ENCODE assay signal across 26 mouse cellular contexts in the genomic region with DNA sequence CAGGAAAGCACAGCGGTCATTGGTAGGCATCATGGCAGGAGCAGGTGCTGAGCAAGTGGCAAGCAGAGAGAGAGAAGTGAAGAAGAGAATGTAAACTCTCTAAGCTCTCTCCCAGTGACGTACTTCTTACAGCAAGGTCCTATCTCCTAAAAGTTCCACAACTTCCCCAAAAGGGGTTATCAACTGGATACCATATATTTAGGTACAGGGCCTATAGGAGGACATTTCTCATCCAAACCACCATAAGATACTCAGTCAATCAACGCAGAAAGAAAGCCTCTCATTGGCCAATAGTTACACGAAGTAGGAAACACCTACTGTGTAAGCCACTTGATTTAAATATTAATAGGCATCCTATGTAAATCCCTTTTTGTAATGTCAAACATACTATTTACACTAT. TPM values are rescaled to one million over a fixed set of nuclear protein-coding genes. Genes with fewer than 3 reads are reported as not detected.
DNase-seq lines count a peak whose midpoint lies in the region; ATAC-seq and TF ChIP-seq lines count a peak whose summit lies in the region.
"Had no signal": no experiment of that assay in that cellular context is flagged by ENCODE, and none has a peak within 500 bp of the region (broad histone marks: within the 10 kb centered on the region; RNA-seq: fewer than 3 reads in every experiment).

No protein-coding gene starts in this region.

- peak overlapping the region; percentile 49 for H3K27ac ChIP-seq in kidney, adult 2 months (ENCODE audit: insufficient read depth, low read depth, low read length)
- H3K27ac ChIP-seq in kidney, embryonic 16.5 days (ENCODE audit: low read length): no peak overlapping the region
- no peak overlapping the region for H3K27ac ChIP-seq in midbrain, embryonic 11.5 days (ENCODE audit: low read depth, low read length)
- no peak overlapping the region for H3K27ac ChIP-seq in midbrain, embryonic 15.5 days
- H3K27ac ChIP-seq: embryonic facial prominence, embryonic 10.5 days; embryonic facial prominence, embryonic 12.5 days; forebrain, embryonic 13.5 days; forebrain, embryonic 15.5 days had no signal

- H3K9ac ChIP-seq in kidney, embryonic 16.5 days (replicated peaks; ENCODE audit: low read length): no peak overlapping the region
- no peak overlapping the region for H3K9ac ChIP-seq in midbrain, embryonic 11.5 days (ENCODE audit: low read length)
- no peak overlapping the region for H3K9ac ChIP-seq in midbrain, embryonic 15.5 days
- H3K9ac ChIP-seq: embryonic facial prominence, embryonic 12.5 days; forebrain, embryonic 13.5 days; forebrain, embryonic 15.5 days; forebrain, postnatal 0 days had no signal

- H3K9me3 ChIP-seq in kidney, embryonic 16.5 days (ENCODE audit: low read length): no peaks in the 10 kb centered on the region
- no peaks in the 10 kb centered on the region for H3K9me3 ChIP-seq in midbrain, embryonic 11.5 days (ENCODE audit: control insufficient read depth, low read length)
- no peaks in the 10 kb centered on the region for H3K9me3 ChIP-seq in midbrain, embryonic 15.5 days
- H3K9me3 ChIP-seq: embryonic facial prominence, embryonic 10.5 days; embryonic facial prominence, embryonic 12.5 days; forebrain, embryonic 13.5 days; forebrain, embryonic 15.5 days; G1E had no signal

- TF ChIP-seq CTCF in kidney, adult 2 months (conservative IDR thresholded peaks at IDR 0.05; ENCODE audit: insufficient read depth, insufficient read length, low read depth, low read length): no peak

- no peak for DNase-seq in kidney, adult 2 months
- peak; percentile 61 for DNase-seq in midbrain, embryonic 11.5 days (ENCODE audit: low spot score, missing footprints)
- no peak for DNase-seq in lung, adult 18-20 months
- DNase-seq: adrenal gland, adult 8-10 months; adrenal gland, postnatal 14 days; adrenal gland, postnatal 36 days; B cell, adult 2 months; cerebellum, adult 11-12 months; cerebellum, adult 2 months; cerebellum, adult 9-10 months; cerebellum, postnatal 10 days; cerebellum, postnatal 25 days; forebrain, postnatal 0 days had no signal

- H3K36me3 ChIP-seq in kidney, adult 2 months (ENCODE audit: control insufficient read depth, insufficient read depth, low read length): no peaks in the 10 kb centered on the region
- H3K36me3 ChIP-seq in kidney, embryonic 16.5 days (ENCODE audit: insufficient read depth, low read length): no peaks in the 10 kb centered on the region
- no peaks in the 10 kb centered on the region for H3K36me3 ChIP-seq in midbrain, embryonic 11.5 days (ENCODE audit: control insufficient read depth, insufficient read depth, low read length)
- no peaks in the 10 kb centered on the region for H3K36me3 ChIP-seq in midbrain, embryonic 15.5 days (replicated peaks)
- H3K36me3 ChIP-seq: embryonic facial prominence, embryonic 10.5 days; embryonic facial prominence, embryonic 12.5 days; forebrain, embryonic 15.5 days; G1E had no signal

- peaks cover 10% of the 10 kb centered on the region; the same call in 1 of the 2 replicates for H3K4me1 ChIP-seq in kidney, adult 2 months (ENCODE audit: control insufficient read depth, insufficient read depth, low read length)
- H3K4me1 ChIP-seq in kidney, embryonic 16.5 days (ENCODE audit: insufficient read depth, low read length): peaks cover 6% of the 10 kb centered on the region; the same call in 1 of the 2 replicates
- no peaks in the 10 kb centered on the region for H3K4me1 ChIP-seq in midbrain, embryonic 11.5 days (ENCODE audit: control insufficient read depth, insufficient read depth, low read length)
- H3K4me1 ChIP-seq in midbrain, embryonic 15.5 days: no peaks in the 10 kb centered on the region
- H3K4me1 ChIP-seq: forebrain, embryonic 13.5 days; forebrain, embryonic 15.5 days had no signal

- 88% methylated on average over 4 of the region's 4 CpGs for WGBS in kidney, adult 2 months
- WGBS in kidney, embryonic 16.5 days: 88% methylated on average over 4 of the region's 4 CpGs
- 90% methylated on average over 4 of the region's 4 CpGs for WGBS in midbrain, embryonic 11.5 days
- 89% methylated on average over 4 of the region's 4 CpGs for WGBS in midbrain, embryonic 15.5 days

- no peak overlapping the region for H3K4me2 ChIP-seq in kidney, embryonic 16.5 days (replicated peaks; ENCODE audit: low read depth, low read length)
- H3K4me2 ChIP-seq in midbrain, embryonic 11.5 days: no peak overlapping the region
- H3K4me2 ChIP-seq in midbrain, embryonic 15.5 days: no peak overlapping the region
- H3K4me2 ChIP-seq: embryonic facial prominence, embryonic 12.5 days; forebrain, embryonic 13.5 days; forebrain, embryonic 15.5 days had no signal

- H3K27me3 ChIP-seq in kidney, adult 2 months (replicated peaks; ENCODE audit: control insufficient read depth, insufficient read depth, low read length): no peaks in the 10 kb centered on the region
- H3K27me3 ChIP-seq in kidney, embryonic 16.5 days (ENCODE audit: insufficient read depth, low read length): no peaks in the 10 kb centered on the region
- H3K27me3 ChIP-seq in midbrain, embryonic 11.5 days (ENCODE audit: control insufficient read depth, insufficient read depth, low read length): no peaks in the 10 kb centered on the region
- no peaks in the 10 kb centered on the region for H3K27me3 ChIP-seq in midbrain, embryonic 15.5 days (replicated peaks)
- H3K27me3 ChIP-seq: CH12.LX; embryonic facial prominence, embryonic 12.5 days; forebrain, embryonic 13.5 days; forebrain, embryonic 15.5 days; Patski had no signal

- H3K4me3 ChIP-seq in kidney, adult 2 months (ENCODE audit: insufficient read depth, low read depth, low read length): no peak overlapping the region
- no peak overlapping the region for H3K4me3 ChIP-seq in kidney, embryonic 16.5 days (ENCODE audit: low read length)
- no peak overlapping the region for H3K4me3 ChIP-seq in midbrain, embryonic 11.5 days (ENCODE audit: low read depth, low read length)
- H3K4me3 ChIP-seq in midbrain, embryonic 15.5 days: no peak overlapping the region
- H3K4me3 ChIP-seq: embryonic facial prominence, embryonic 10.5 days; embryonic facial prominence, embryonic 12.5 days; forebrain, embryonic 13.5 days; forebrain, embryonic 15.5 days had no signal

- no peak for ATAC-seq in kidney, embryonic 16.5 days (ENCODE audit: low FRiP score, low TSS enrichment)
- ATAC-seq in midbrain, embryonic 11.5 days (ENCODE audit: low FRiP score): no peak
- no peak for ATAC-seq in midbrain, embryonic 15.5 days (replicated peaks)
- ATAC-seq: activated CD4-positive, CD25-positive, alpha-beta regulatory T cell, adult 4 months; CD4-positive, CD25-positive, alpha-beta regulatory T cell, adult 4 months; forebrain, embryonic 13.5 days; forebrain, embryonic 15.5 days; forebrain, postnatal 0 days; Patski had no signal

- no peak for TF ChIP-seq POLR2A in kidney, adult 2 months (IDR thresholded peaks at IDR 0.05; ENCODE audit: low read depth, low read length)

RNA-seq across cellular contexts. Expression of a gene that starts 3.7 kb away (rescaled TPM):
- polyA plus RNA-seq in kidney, adult 2 months (2012; rRNA removed): 1.6 and 1.9 TPM in 2 replicates
- 0.19 and 0.28 TPM in 2 replicates for polyA plus RNA-seq in kidney, embryonic 16.5 days (2015; fragmentation: Nextera tagmentation; extraction: Ambion mirVana)
- not detected in 2 replicates for polyA plus RNA-seq in midbrain, embryonic 11.5 days (2014; fragmentation: Nextera tagmentation; extraction: Ambion mirVana)
- not detected in 2 replicates for polyA plus RNA-seq in midbrain, embryonic 15.5 days (2015; fragmentation: Nextera tagmentation; extraction: Ambion mirVana)
- polyA plus RNA-seq: activated CD4-positive, CD25-positive, alpha-beta regulatory T cell, adult 4 months; CD4-positive, CD25-positive, alpha-beta regulatory T cell, adult 4 months; cerebellum, adult 2 months; embryonic facial prominence, embryonic 10.5 days; embryonic facial prominence, embryonic 12.5 days; embryonic facial prominence, embryonic 14.5 days; forebrain, embryonic 11.5 days; forebrain, embryonic 13.5 days; forebrain, embryonic 15.5 days; forebrain, postnatal 0 days; G1E; Patski had no signal
